Mouse (Mus musculus) urinary bladder, adult 2 months (tissue): ENCODE measurements at regions not wholly inside any gene's neighbourhood (a gene's known extent, or its start where the extent isn't known, plus 50 kb on each side); places are given as distances from the start of the nearest gene placed in this dataset.

Source experiments
- DNase-seq: peaks from one replicate; pipeline ENCODE4 v3.0.0; 2022; ENCODE audit warnings: low spot score

GRCm38 (mm10) chr5:77483053-77483717 lies 75.3 kb upstream of the Igfbp7 start:
- no peak for DNase-seq

GRCm38 (mm10) chr5:77481811-77482210 lies 74.0 kb upstream of the Igfbp7 start:
- no peak for DNase-seq

GRCm38 (mm10) chr5:77477794-77478193 lies 70.0 kb upstream of the Igfbp7 start:
- no peak for DNase-seq

- DNase-seq, result no peak
Observed at GRCm38 (mm10) chr5:77473896-77474486, 66.2 kb upstream of the Igfbp7 start.

GRCm38 (mm10) chr5:77469236-77469766 lies 61.5 kb upstream of the Igfbp7 start:
- DNase-seq, result no peak

- DNase-seq, result peak; percentile 48
Observed at GRCm38 (mm10) chr5:77468467-77468866, 60.6 kb upstream of the Igfbp7 start.

- peak; percentile 47 for DNase-seq
Observed at GRCm38 (mm10) chr5:77464851-77465548, 57.2 kb upstream of the Igfbp7 start.

- DNase-seq, result peak; percentile 94
Observed at GRCm38 (mm10) chr5:77459896-77460717, 52.3 kb upstream of the Igfbp7 start.
